Mouse (Mus musculus) embryo, embryonic 11.5 days (tissue): ENCODE measurements around the gene Arhgef3.

Experiments used
- DNase-seq: peaks from one replicate; pipeline ENCODE4 v3.0.0-alpha.2; 2012; ENCODE audit warnings: low read depth, low spot score

Gene Arhgef3

GRCm38 (mm10) chr14:27269836-27270235, 155.1 kb downstream of the Arhgef3 start:
- DNase-seq: no peak

- no peak for DNase-seq
Observed at GRCm38 (mm10) chr14:27270466-27270865, 155.8 kb downstream of the Arhgef3 start.

GRCm38 (mm10) chr14:27271371-27272071, 156.8 kb downstream of the Arhgef3 start:
- DNase-seq: no peak

- DNase-seq: no peak
Observed at GRCm38 (mm10) chr14:27272072-27272834, 157.6 kb downstream of the Arhgef3 start.

GRCm38 (mm10) chr14:27272835-27273138, 158.1 kb downstream of the Arhgef3 start:
- DNase-seq: no peak

- no peak for DNase-seq
Observed at GRCm38 (mm10) chr14:27273169-27273568, 158.5 kb downstream of the Arhgef3 start.

GRCm38 (mm10) chr14:27277259-27277658, 162.6 kb downstream of the Arhgef3 start:
- no peak for DNase-seq

GRCm38 (mm10) chr14:27280201-27280890, 165.6 kb downstream of the Arhgef3 start:
- DNase-seq: no peak

GRCm38 (mm10) chr14:27283956-27284355, 169.3 kb downstream of the Arhgef3 start:
- no peak for DNase-seq

GRCm38 (mm10) chr14:27286202-27286601, 171.5 kb downstream of the Arhgef3 start:
- DNase-seq: peak; percentile 46

GRCm38 (mm10) chr14:27289053-27289452, 174.4 kb downstream of the Arhgef3 start:
- no peak for DNase-seq

GRCm38 (mm10) chr14:27292101-27292500, 177.4 kb downstream of the Arhgef3 start:
- no peak for DNase-seq

- DNase-seq: no peak
Observed at GRCm38 (mm10) chr14:27295821-27296220, 181.1 kb downstream of the Arhgef3 start.

- DNase-seq: no peak
Observed at GRCm38 (mm10) chr14:27296987-27297386, 182.3 kb downstream of the Arhgef3 start.

- DNase-seq: no peak
Observed at GRCm38 (mm10) chr14:27298875-27299274, 184.2 kb downstream of the Arhgef3 start.

- no peak for DNase-seq
Observed at GRCm38 (mm10) chr14:27299705-27300104, 185.0 kb downstream of the Arhgef3 start.

GRCm38 (mm10) chr14:27301768-27302499, 187.2 kb downstream of the Arhgef3 start:
- no peak for DNase-seq

- DNase-seq: no peak
Observed at GRCm38 (mm10) chr14:27303294-27303693, 188.6 kb downstream of the Arhgef3 start.

- DNase-seq: no peak
Observed at GRCm38 (mm10) chr14:27304408-27304807, 189.7 kb downstream of the Arhgef3 start.

GRCm38 (mm10) chr14:27308761-27309160, 194.1 kb downstream of the Arhgef3 start:
- DNase-seq: no peak

GRCm38 (mm10) chr14:27310559-27311242, 196.0 kb downstream of the Arhgef3 start:
- DNase-seq: no peak
